Mouse (Mus musculus) kidney, embryonic 16.5 days (tissue): ENCODE data around the gene Tmem259. TPM values are rescaled to one million over a fixed set of nuclear protein-coding genes. Genes with fewer than 3 reads are reported as not detected.

Experiments used
- ATAC-seq: fragments of 200-750 bp; cut with Nextera tagmentation; 2 replicates; pipeline ENCODE4 v1.8.0; 2017; ENCODE audit warnings: moderate TSS enrichment; ENCODE audit not compliant: low FRiP score, low TSS enrichment
- H3K27ac ChIP-seq: fragments of 300-500 bp; sonication (generic); 2 replicates; pipeline ENCODE4 v1.5.1; 2014; ENCODE audit warnings: low read length
- H3K27me3 ChIP-seq: fragments of 300-500 bp; sonication (generic); 2 replicates; pipeline ENCODE4 v1.6.1; 2014; ENCODE audit warnings: low read length, control low read depth, mixed read lengths; ENCODE audit not compliant: insufficient read depth
- H3K36me3 ChIP-seq: fragments of 300-500 bp; sonication (generic); 2 replicates; pipeline ENCODE4 v1.6.1; 2014; ENCODE audit warnings: low read length, control low read depth, mixed read lengths; ENCODE audit not compliant: insufficient read depth
- H3K4me1 ChIP-seq: fragments of 300-500 bp; sonication (generic); 2 replicates; pipeline ENCODE4 v1.6.1; 2014; ENCODE audit warnings: low read length, control low read depth, mixed read lengths; ENCODE audit not compliant: insufficient read depth
- H3K4me2 ChIP-seq: fragments of 300-500 bp; sonication (generic); replicated peaks from 2 replicates; pipeline ENCODE4 v1.6.1; 2014; ENCODE audit warnings: low read depth, low read length
- H3K4me3 ChIP-seq: fragments of 300-500 bp; sonication (generic); 2 replicates; pipeline ENCODE4 v1.5.1; 2014; ENCODE audit warnings: mild to moderate bottlenecking, low read length
- H3K9ac ChIP-seq: fragments of 300-500 bp; sonication (generic); replicated peaks from 2 replicates; pipeline ENCODE4 v1.6.1; 2014; ENCODE audit warnings: low read length
- H3K9me3 ChIP-seq: fragments of 300-500 bp; sonication (generic); 2 replicates; pipeline ENCODE4 v1.6.1; 2016; ENCODE audit warnings: low read length, control low read depth
- WGBS: fragments of 180-500 bp; shearing (Covaris S2); extraction: QIAGEN DNeasy Blood & Tissue Kit; methylation state at CpG from one replicate; pipeline ENCODE4 v1.1.7; 2014; 5-methylcytosine and 5-hydroxymethylcytosine counted together
- polyA plus RNA-seq: library from polyadenylated mRNA; unstranded; fragments of >200 nt; fragmentation: Nextera tagmentation; extraction: Ambion mirVana; gene quantifications from 2 replicates; pipeline ENCODE4 v1.2.1, GENCODE M21; 2015

The Tmem259 gene
- polyA plus RNA-seq = 10.8 and 11.2 TPM in 2 replicates

- Histone ChIP-seq H3K4me1 (peaks cover 52% of the 10 kb centered on the region), H3K9me3 (no peaks in the 10 kb centered on the region)
Observed at GRCm38 (mm10) chr10:79984195-79984816, at the start of gene Tmem259. Gene Tmem259 (minus strand): TSS chr10:79984330.

GRCm38 (mm10) chr10:80032799-80033480 is 48.8 kb upstream of the Tmem259 start:
- peaks cover 35% of the 10 kb centered on the region for H3K36me3 ChIP-seq
- no peak for ATAC-seq
- H3K9ac ChIP-seq = 0 out of 2 replicates have a peak overlapping the region, but pooled peaks have one; percentile 4
- H3K27ac ChIP-seq = peak overlapping the region; percentile 14; the same call in 1 of the 2 replicates
- peaks cover 24% of the 10 kb centered on the region for H3K4me1 ChIP-seq
- H3K27me3 ChIP-seq = no peaks in the 10 kb centered on the region
- no peaks in the 10 kb centered on the region for H3K9me3 ChIP-seq
- no peak overlapping the region for H3K4me3 ChIP-seq
- 43% methylated on average over 5 of the region's 5 CpGs for WGBS
- H3K4me2 ChIP-seq = no peak overlapping the region

More at GRCm38 (mm10) chr10:79984195-79984816, at the start of gene Tmem259:
- Histone ChIP-seq H3K27ac (peak within 1 kb of the TSS; percentile 96), H3K36me3 (peaks cover 2% of the 10 kb centered on the region; the same call in 1 of the 2 replicates), H3K4me3 (peak within 1 kb of the TSS; percentile 81), H3K27me3 (no peaks in the 10 kb centered on the region), H3K9ac (peak within 1 kb of the TSS; percentile 89), H3K4me2 (peak within 1 kb of the TSS; percentile 95)
- WGBS = 0% methylated on average over 46 of the region's 49 CpGs
- peak; percentile 80 for ATAC-seq

DNA sequence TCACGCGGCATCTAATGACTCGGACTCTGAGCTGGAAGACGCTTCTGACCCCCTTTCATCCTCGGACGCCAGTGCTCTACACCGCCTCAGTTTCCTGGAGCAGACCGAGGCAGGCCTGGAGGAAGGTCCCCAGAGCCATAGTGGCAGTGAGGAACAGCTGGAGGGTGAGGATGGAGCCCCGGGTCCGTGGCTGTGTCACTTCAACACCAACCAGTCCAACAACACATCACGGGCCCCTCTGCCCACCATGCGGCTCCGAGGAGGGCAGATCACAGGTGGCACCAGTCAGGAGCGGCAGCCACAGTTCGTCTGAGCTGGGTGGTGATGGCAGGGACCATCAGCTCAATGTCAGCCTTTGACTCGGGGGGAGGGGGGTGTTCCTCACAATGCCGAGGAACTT is 46.6 kb upstream of the Tmem259 start:
- Histone ChIP-seq H3K4me2 (no peak overlapping the region), H3K9me3 (no peaks in the 10 kb centered on the region), H3K27me3 (no peaks in the 10 kb centered on the region), H3K4me1 (peaks cover 22% of the 10 kb centered on the region), H3K9ac (no peak overlapping the region), H3K27ac (no peak overlapping the region), H3K36me3 (peaks cover 13% of the 10 kb centered on the region), H3K4me3 (no peak overlapping the region)
- ATAC-seq = no peak
- WGBS = 80% methylated on average over 17 of the region's 17 CpGs

- Histone ChIP-seq H3K9ac (no peak overlapping the region), H3K27me3 (no peaks in the 10 kb centered on the region), H3K4me1 (peaks cover 22% of the 10 kb centered on the region), H3K9me3 (no peaks in the 10 kb centered on the region), H3K27ac (no peak overlapping the region), H3K4me2 (no peak overlapping the region), H3K4me3 (no peak overlapping the region), H3K36me3 (peaks cover 8% of the 10 kb centered on the region; the same call in 1 of the 2 replicates)
- WGBS = 81% methylated on average over 9 of the region's 9 CpGs
- no peak for ATAC-seq
Observed at GRCm38 (mm10) chr10:80030191-80030590, 46.1 kb upstream of the Tmem259 start.

GRCm38 (mm10) chr10:80028521-80028846 is 44.4 kb upstream of the Tmem259 start:
- no peak for ATAC-seq
- Histone ChIP-seq H3K27ac (no peak overlapping the region), H3K4me1 (peaks cover 14% of the 10 kb centered on the region), H3K36me3 (no peaks in the 10 kb centered on the region), H3K9me3 (no peaks in the 10 kb centered on the region), H3K27me3 (no peaks in the 10 kb centered on the region), H3K9ac (no peak overlapping the region), H3K4me3 (no peak overlapping the region), H3K4me2 (no peak overlapping the region)
- 92% methylated on average over 13 of the region's 13 CpGs for WGBS

DNA sequence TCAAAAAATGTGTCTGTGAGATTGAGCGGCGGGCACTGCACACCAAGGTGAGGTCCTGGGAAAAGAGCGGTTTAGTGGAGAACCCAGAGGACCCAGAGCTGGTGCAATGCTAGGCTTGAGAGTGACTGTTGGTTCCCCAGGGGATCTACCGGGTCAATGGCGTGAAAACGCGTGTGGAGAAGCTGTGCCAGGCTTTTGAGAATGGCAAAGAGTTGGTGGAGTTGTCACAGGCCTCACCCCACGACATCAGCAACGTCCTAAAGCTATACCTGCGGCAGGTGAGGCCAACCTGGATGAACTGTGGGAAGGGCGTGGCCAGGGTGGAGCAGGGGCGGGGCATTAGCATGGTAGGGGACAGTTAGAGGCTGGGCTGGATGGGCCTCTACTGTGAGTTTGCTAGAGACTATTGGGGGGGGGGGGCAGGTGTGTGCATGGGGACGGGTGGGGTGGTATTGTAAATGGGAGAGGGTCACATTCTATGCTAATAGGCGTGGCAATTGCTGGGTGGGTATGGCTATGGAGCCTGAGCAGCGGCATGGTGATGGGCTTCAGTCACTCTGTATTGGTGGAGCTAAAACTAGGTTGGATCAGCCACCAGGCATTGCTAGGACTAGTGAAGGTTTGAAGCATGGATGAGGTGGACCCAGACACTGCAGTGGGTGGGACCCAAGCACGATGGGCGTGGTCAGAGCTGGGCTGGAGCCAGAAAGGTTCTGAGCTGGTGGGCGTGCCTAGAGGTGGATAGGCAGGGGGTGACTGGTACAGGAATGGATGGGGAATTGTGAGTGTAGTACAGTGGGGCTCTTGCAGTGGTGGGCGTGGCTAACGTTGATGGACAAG is 43.8 kb upstream of the Tmem259 start:
- Histone ChIP-seq H3K9ac (no peak overlapping the region), H3K4me3 (no peak overlapping the region), H3K4me1 (peaks cover 9% of the 10 kb centered on the region), H3K27ac (no peak overlapping the region), H3K9me3 (no peaks in the 10 kb centered on the region), H3K4me2 (no peak overlapping the region), H3K27me3 (no peaks in the 10 kb centered on the region), H3K36me3 (no peaks in the 10 kb centered on the region)
- WGBS = 72% methylated on average over 20 of the region's 20 CpGs
- ATAC-seq = no peak

DNA sequence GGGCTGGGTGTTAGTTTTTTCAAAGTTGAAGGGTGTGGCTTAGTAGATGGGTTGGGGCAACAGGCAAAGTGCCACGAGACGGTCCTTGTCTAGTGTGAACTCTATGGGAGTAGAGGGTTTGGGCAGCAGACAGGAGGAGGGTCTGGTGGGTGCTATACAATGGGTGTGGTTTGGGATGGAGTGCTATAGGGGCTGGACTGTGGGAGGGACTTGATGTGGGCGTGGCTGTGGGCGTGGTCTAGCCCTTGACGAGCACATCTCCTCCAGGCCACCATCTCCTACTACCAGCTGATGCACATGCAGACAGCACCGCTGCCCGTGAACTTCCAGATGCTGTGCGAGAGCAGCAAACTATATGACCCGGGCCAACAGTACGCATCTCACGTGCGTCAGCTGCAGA is 41.8 kb upstream of the Tmem259 start:
- peak; percentile 20; the same call in 1 of the 2 replicates for ATAC-seq
- 59% methylated on average over 12 of the region's 12 CpGs for WGBS
- Histone ChIP-seq H3K27me3 (no peaks in the 10 kb centered on the region), H3K4me1 (no peaks in the 10 kb centered on the region), H3K27ac (no peak overlapping the region), H3K9ac (no peak overlapping the region), H3K9me3 (no peaks in the 10 kb centered on the region), H3K4me2 (no peak overlapping the region), H3K4me3 (no peak overlapping the region), H3K36me3 (no peaks in the 10 kb centered on the region)

GRCm38 (mm10) chr10:80025463-80025862 is 41.3 kb upstream of the Tmem259 start:
- Histone ChIP-seq H3K9ac (no peak overlapping the region), H3K27me3 (no peaks in the 10 kb centered on the region), H3K4me1 (no peaks in the 10 kb centered on the region), H3K36me3 (no peaks in the 10 kb centered on the region), H3K27ac (no peak overlapping the region), H3K9me3 (no peaks in the 10 kb centered on the region), H3K4me2 (no peak overlapping the region), H3K4me3 (no peak overlapping the region)
- no peak for ATAC-seq
- 68% methylated on average over 10 of the region's 10 CpGs for WGBS

DNA sequence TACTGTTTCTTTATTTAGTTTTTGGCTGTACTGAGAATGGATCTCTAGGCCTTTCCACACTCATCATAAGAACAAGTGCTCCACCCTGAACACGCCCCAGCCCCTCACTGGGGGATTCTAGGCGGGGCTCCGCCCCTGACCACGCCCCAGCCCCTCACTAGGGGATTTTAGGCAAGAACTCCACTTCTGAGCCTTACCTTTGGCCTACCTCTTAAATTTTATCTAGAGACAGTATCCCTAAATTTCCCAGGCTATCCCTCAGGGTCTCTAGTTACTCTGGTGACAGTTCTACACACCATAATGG is 40.9 kb upstream of the Tmem259 start:
- Histone ChIP-seq H3K4me1 (peaks cover 5% of the 10 kb centered on the region; the same call in 1 of the 2 replicates), H3K9me3 (no peaks in the 10 kb centered on the region), H3K27me3 (no peaks in the 10 kb centered on the region), H3K36me3 (no peaks in the 10 kb centered on the region), H3K4me3 (no peak overlapping the region), H3K4me2 (no peak overlapping the region), H3K27ac (no peak overlapping the region), H3K9ac (no peak overlapping the region)
- no peak for ATAC-seq
- 63% methylated on average over 4 of the region's 4 CpGs for WGBS
